Mouse (Mus musculus): ENCODE data around the gene Nsl1. TPM values are rescaled to one million over a fixed set of nuclear protein-coding genes. Genes with fewer than 3 reads are reported as not detected.

Nsl1 gene
- total RNA-seq, 2 experiments from 2014 or later: 8.1 to 22.0 TPM

GRCm38 (mm10) chr1:191053555-191053954 is 9.3 kb upstream of the Nsl1 start:
- ATAC-seq (ENCODE audit: poor library complexity, severe bottlenecking): no peak

GRCm38 (mm10) chr1:191054870-191055532 is 7.8 kb upstream of the Nsl1 start:
- no peak for ATAC-seq (ENCODE audit: poor library complexity, severe bottlenecking)

GRCm38 (mm10) chr1:191055533-191055873 is 7.3 kb upstream of the Nsl1 start:
- ATAC-seq (ENCODE audit: poor library complexity, severe bottlenecking): no peak

GRCm38 (mm10) chr1:191057461-191057860 is 5.4 kb upstream of the Nsl1 start:
- no peak for ATAC-seq (ENCODE audit: poor library complexity, severe bottlenecking)

GRCm38 (mm10) chr1:191062241-191062780 is 501 bp upstream of the Nsl1 start:
- peak; percentile 6; the same call in 1 of the 2 replicates for ATAC-seq (ENCODE audit: poor library complexity, severe bottlenecking)

GRCm38 (mm10) chr1:191063700-191064099 is 888 bp downstream of the Nsl1 start:
- no peak for ATAC-seq (ENCODE audit: poor library complexity, severe bottlenecking)

GRCm38 (mm10) chr1:191064535-191064934 is 1.7 kb downstream of the Nsl1 start:
- ATAC-seq (ENCODE audit: poor library complexity, severe bottlenecking): no peak

- peak; percentile 13; the same call in 1 of the 2 replicates for ATAC-seq (ENCODE audit: poor library complexity, severe bottlenecking)
These were observed 2.4 kb downstream of the Nsl1 start for GRCm38 (mm10) chr1:191065188-191065587.

- ATAC-seq (ENCODE audit: poor library complexity, severe bottlenecking): no peak
These were observed 5.6 kb downstream of the Nsl1 start for GRCm38 (mm10) chr1:191068377-191068776.

GRCm38 (mm10) chr1:191070259-191070658 is 7.4 kb downstream of the Nsl1 start:
- ATAC-seq (ENCODE audit: poor library complexity, severe bottlenecking): no peak

GRCm38 (mm10) chr1:191071613-191072012 is 8.8 kb downstream of the Nsl1 start:
- ATAC-seq (ENCODE audit: poor library complexity, severe bottlenecking): peak; percentile 23; the same call in 1 of the 2 replicates

GRCm38 (mm10) chr1:191072329-191072913 is 9.6 kb downstream of the Nsl1 start:
- ATAC-seq (ENCODE audit: poor library complexity, severe bottlenecking): peak; percentile 30

GRCm38 (mm10) chr1:191073001-191073400 is 10.2 kb downstream of the Nsl1 start:
- ATAC-seq (ENCODE audit: poor library complexity, severe bottlenecking): peak; percentile 69

- ATAC-seq (ENCODE audit: poor library complexity, severe bottlenecking): no peak
These were observed 10.7 kb downstream of the Nsl1 start for GRCm38 (mm10) chr1:191073486-191073885.

GRCm38 (mm10) chr1:191075199-191075883 is 12.5 kb downstream of the Nsl1 start:
- peak; percentile 64 for ATAC-seq (ENCODE audit: poor library complexity, severe bottlenecking)

- no peak for ATAC-seq (ENCODE audit: poor library complexity, severe bottlenecking)
These were observed 20.4 kb downstream of the Nsl1 start for GRCm38 (mm10) chr1:191083230-191083629.

GRCm38 (mm10) chr1:191084951-191085559 is 22.2 kb downstream of the Nsl1 start:
- peak; percentile 66 for ATAC-seq (ENCODE audit: poor library complexity, severe bottlenecking)

GRCm38 (mm10) chr1:191085597-191085996 is 22.8 kb downstream of the Nsl1 start:
- ATAC-seq (ENCODE audit: poor library complexity, severe bottlenecking): peak; percentile 90

- ATAC-seq (ENCODE audit: poor library complexity, severe bottlenecking): no peak; the same call in 1 of the 2 replicates
These were observed 23.6 kb downstream of the Nsl1 start for GRCm38 (mm10) chr1:191086304-191086878.

GRCm38 (mm10) chr1:191086960-191087359 is 24.1 kb downstream of the Nsl1 start:
- no peak for ATAC-seq (ENCODE audit: poor library complexity, severe bottlenecking)

GRCm38 (mm10) chr1:191087955-191088354 is 25.1 kb downstream of the Nsl1 start:
- ATAC-seq (ENCODE audit: poor library complexity, severe bottlenecking): no peak

All from megakaryocyte, adult 5-6 weeks (primary cell).